Mouse (Mus musculus) neural tube, embryonic 12.5 days (tissue): ENCODE results near the gene Sik3. TPM values are rescaled to one million over a fixed set of nuclear protein-coding genes. Genes with fewer than 3 reads are reported as not detected.

Source experiments
- ATAC-seq: fragments of 200-750 bp; cut with Nextera tagmentation; 2 replicates; pipeline ENCODE4 v1.8.0; 2017; ENCODE audit warnings: low read depth, mild to moderate bottlenecking, moderate TSS enrichment, moderate library complexity; ENCODE audit not compliant: low FRiP score
- H3K27ac ChIP-seq: fragments of 300-500 bp; sonication (generic); 2 replicates; pipeline ENCODE4 v1.5.1; 2016
- H3K27me3 ChIP-seq: fragments of 300-500 bp; sonication (generic); replicated peaks from 2 replicates; pipeline ENCODE4 v1.6.1; 2016; ENCODE audit warnings: mild to moderate bottlenecking
- H3K36me3 ChIP-seq: fragments of 300-500 bp; sonication (generic); 2 replicates; pipeline ENCODE4 v1.6.1; 2016; ENCODE audit warnings: mild to moderate bottlenecking
- H3K4me1 ChIP-seq: fragments of 300-500 bp; sonication (generic); 2 replicates; pipeline ENCODE4 v1.6.1; 2016
- H3K4me2 ChIP-seq: fragments of 300-500 bp; sonication (generic); replicated peaks from 2 replicates; pipeline ENCODE4 v1.6.1; 2016; ENCODE audit warnings: mild to moderate bottlenecking
- H3K4me3 ChIP-seq: fragments of 300-500 bp; sonication (generic); 2 replicates; pipeline ENCODE4 v1.5.1; 2016
- H3K9ac ChIP-seq: fragments of 300-500 bp; sonication (generic); 2 replicates; pipeline ENCODE4 v1.6.1; 2016; ENCODE audit warnings: mild to moderate bottlenecking
- H3K9me3 ChIP-seq: fragments of 300-500 bp; sonication (generic); 2 replicates; pipeline ENCODE4 v1.6.1; 2016; ENCODE audit warnings: mild to moderate bottlenecking
- WGBS: fragments of 180-500 bp; shearing (Covaris S2); methylation state at CpG from one replicate; pipeline ENCODE4 v1.1.7; 2016; 5-methylcytosine and 5-hydroxymethylcytosine counted together
- polyA plus RNA-seq: library from polyadenylated mRNA; unstranded; fragments of >200 nt; fragmentation: Nextera tagmentation; extraction: Ambion mirVana; gene quantifications from 2 replicates; pipeline ENCODE4 v1.2.1, GENCODE M21; 2016

The Sik3 gene
- polyA plus RNA-seq, 1 experiment from 2014 or later, result 13.2 TPM

DNA sequence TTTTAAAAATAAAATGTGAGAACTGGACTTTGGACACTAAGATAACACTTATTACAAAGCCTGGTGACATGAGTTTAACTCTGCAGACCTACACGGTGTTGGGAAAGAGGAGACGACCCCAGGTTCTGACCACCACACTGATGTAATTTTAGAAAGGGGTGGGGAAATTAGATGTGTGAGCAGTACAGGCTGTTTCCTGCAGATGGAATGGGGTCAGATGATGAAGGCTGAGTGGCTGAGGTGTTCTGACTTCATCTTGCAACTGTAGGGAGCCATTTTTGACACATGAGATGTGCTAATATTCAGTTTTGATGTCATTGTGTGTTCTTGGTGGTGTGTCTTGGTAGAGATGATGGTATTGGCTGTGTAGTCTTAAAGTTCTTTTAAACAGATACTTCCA lies 28.6 kb downstream of the Sik3 start:
- WGBS, result 91% methylated on average over 2 of the region's 2 CpGs
- no peaks in the 10 kb centered on the region for H3K9me3 ChIP-seq
- H3K36me3 ChIP-seq, result 0 out of 2 replicates have a peak, but pooled peaks cover 2% of the 10 kb centered on the region
- no peak overlapping the region for H3K4me3 ChIP-seq
- H3K27me3 ChIP-seq, result no peaks in the 10 kb centered on the region
- H3K4me1 ChIP-seq, result no peaks in the 10 kb centered on the region
- no peak for ATAC-seq
- H3K27ac ChIP-seq, result no peak overlapping the region
- H3K4me2 ChIP-seq, result no peak overlapping the region
- H3K9ac ChIP-seq, result no peak overlapping the region

DNA sequence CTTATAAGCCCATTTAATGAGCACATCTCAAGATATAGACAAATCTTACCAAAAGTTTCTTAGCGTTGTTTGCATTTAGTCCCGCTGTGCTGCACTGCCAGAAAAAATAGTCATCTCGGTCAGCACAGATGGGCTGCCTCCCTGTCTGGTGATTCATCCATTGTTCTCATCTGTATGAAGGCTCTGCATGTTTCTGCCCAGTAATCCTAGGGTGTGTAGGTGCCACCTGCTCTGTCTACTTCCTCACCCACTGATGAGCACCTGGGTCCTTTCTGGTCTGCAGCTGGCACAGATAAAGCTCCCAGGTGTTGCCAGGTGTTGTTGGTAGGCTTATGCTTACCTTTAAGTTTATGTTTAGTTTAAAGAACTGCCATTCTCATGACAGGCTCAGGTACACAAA lies 29.8 kb downstream of the Sik3 start:
- Histone ChIP-seq H3K4me1 (peaks cover 7% of the 10 kb centered on the region), H3K27ac (no peak overlapping the region), H3K9ac (no peak overlapping the region), H3K36me3 (0 out of 2 replicates have a peak, but pooled peaks cover 2% of the 10 kb centered on the region), H3K4me2 (no peak overlapping the region), H3K27me3 (no peaks in the 10 kb centered on the region), H3K9me3 (no peaks in the 10 kb centered on the region), H3K4me3 (no peak overlapping the region)
- no peak for ATAC-seq
- 84% methylated on average over 3 of the region's 3 CpGs for WGBS

DNA sequence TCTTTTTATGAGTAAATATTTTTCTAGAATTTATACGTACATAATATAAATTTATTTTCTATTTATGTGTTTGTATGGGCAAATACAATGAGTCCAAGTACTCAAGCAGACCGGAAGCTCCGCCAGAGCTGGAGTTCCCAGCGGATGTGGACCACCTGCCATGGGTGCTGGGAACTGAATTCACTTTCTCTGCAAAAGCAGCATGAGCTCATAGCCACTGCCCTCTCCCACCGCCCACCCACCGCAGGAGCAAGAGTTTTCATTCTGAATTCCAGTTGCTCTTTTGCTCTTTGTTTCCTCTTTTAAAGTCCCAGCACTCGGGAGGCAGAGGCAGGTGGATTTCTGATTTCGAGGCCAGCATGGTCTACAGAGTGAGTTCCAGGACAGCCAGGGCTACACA lies 31.0 kb downstream of the Sik3 start:
- H3K36me3 ChIP-seq, result 0 out of 2 replicates have a peak, but pooled peaks cover 2% of the 10 kb centered on the region
- peaks cover 7% of the 10 kb centered on the region for H3K4me1 ChIP-seq
- H3K9ac ChIP-seq, result no peak overlapping the region
- ATAC-seq, result no peak
- no peaks in the 10 kb centered on the region for H3K27me3 ChIP-seq
- no peak overlapping the region for H3K4me3 ChIP-seq
- H3K9me3 ChIP-seq, result no peaks in the 10 kb centered on the region
- WGBS, result 87% methylated on average over 8 of the region's 8 CpGs
- no peak overlapping the region for H3K27ac ChIP-seq
- no peak overlapping the region for H3K4me2 ChIP-seq

DNA sequence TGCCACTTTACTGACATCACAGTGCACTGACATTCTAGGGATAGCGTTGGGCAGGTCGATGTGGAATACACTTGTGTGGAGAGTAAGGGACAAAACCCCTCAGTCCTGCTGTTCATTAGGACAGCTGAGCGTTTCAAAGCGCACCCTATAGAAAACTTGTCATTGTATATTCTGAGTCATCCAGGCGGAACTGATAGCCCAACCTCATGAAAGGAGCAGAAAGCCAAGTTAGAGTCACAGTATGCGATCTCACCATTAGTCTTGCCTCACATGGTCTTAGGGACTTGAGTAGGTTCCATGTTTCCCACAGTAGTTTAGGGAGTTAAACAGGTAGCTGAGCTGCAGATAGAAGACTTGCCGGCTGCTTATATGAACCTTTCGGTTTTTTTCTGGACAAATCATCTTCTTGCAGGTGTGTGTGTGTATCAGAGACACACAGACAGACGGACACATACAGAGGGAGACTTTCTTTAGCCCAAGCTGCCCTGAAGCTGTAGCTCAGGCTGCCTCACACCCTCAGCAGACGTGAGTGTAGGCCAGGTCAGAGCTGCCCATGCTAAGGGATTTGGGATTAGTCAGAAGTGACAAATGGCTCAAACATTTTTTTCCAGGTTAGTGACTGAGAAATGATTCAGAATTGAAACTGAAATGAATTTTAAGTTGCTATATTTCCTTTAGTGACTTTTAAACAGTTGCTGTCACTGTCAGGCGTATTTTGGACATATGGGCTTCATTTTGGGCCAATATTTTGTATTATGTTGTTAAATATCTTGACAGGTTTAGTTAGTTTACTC lies 34.3 kb downstream of the Sik3 start:
- no peaks in the 10 kb centered on the region for H3K27me3 ChIP-seq
- H3K9me3 ChIP-seq, result no peaks in the 10 kb centered on the region
- ATAC-seq, result no peak
- peaks cover 7% of the 10 kb centered on the region for H3K4me1 ChIP-seq
- H3K4me3 ChIP-seq, result no peak overlapping the region
- no peak overlapping the region for H3K9ac ChIP-seq
- WGBS, result 54% methylated on average over 11 of the region's 11 CpGs
- H3K27ac ChIP-seq, result no peak overlapping the region
- H3K4me2 ChIP-seq, result no peak overlapping the region
- no peaks in the 10 kb centered on the region for H3K36me3 ChIP-seq

GRCm38 (mm10) chr9:46049525-46049924 lies 36.9 kb downstream of the Sik3 start:
- no peaks in the 10 kb centered on the region for H3K36me3 ChIP-seq
- H3K27me3 ChIP-seq, result no peaks in the 10 kb centered on the region
- no peak overlapping the region for H3K27ac ChIP-seq
- H3K4me3 ChIP-seq, result no peak overlapping the region
- no peaks in the 10 kb centered on the region for H3K9me3 ChIP-seq
- no peak overlapping the region for H3K4me2 ChIP-seq
- WGBS, result 86% methylated on average over 7 of the region's 7 CpGs
- H3K4me1 ChIP-seq, result peaks cover 13% of the 10 kb centered on the region
- ATAC-seq, result no peak
- H3K9ac ChIP-seq, result no peak overlapping the region

DNA sequence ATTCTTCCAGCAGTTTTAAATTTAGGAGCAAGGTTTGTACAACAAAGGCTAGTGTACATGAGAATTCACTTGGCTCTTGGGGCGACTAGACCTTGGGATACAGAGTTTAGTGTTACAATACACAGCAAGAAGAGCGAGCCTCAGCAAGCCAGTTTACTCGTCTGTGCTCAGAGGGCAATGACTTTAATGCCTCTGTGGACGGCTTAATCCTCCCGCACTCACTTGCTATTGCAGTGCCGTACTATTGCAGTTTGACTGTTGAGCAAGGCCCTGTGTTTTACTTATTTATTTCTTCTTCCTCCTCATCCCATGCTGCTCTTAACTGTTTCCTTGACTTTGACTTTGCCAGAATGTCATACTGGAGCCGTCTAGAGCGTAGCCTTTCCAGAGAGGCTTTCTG lies 37.6 kb downstream of the Sik3 start:
- Histone ChIP-seq H3K27ac (no peak overlapping the region), H3K4me2 (no peak overlapping the region), H3K27me3 (no peaks in the 10 kb centered on the region), H3K4me1 (peaks cover 19% of the 10 kb centered on the region), H3K9ac (no peak overlapping the region), H3K4me3 (no peak overlapping the region), H3K9me3 (no peaks in the 10 kb centered on the region), H3K36me3 (no peaks in the 10 kb centered on the region)
- WGBS, result 77% methylated on average over 8 of the region's 8 CpGs
- no peak for ATAC-seq

GRCm38 (mm10) chr9:46053014-46053666 lies 40.5 kb downstream of the Sik3 start:
- no peaks in the 10 kb centered on the region for H3K9me3 ChIP-seq
- no peaks in the 10 kb centered on the region for H3K27me3 ChIP-seq
- no peak overlapping the region for H3K4me2 ChIP-seq
- no peak overlapping the region for H3K9ac ChIP-seq
- WGBS, result 65% methylated on average over 9 of the region's 9 CpGs
- no peak for ATAC-seq
- H3K27ac ChIP-seq, result no peak overlapping the region
- no peaks in the 10 kb centered on the region for H3K36me3 ChIP-seq
- H3K4me1 ChIP-seq, result peaks cover 18% of the 10 kb centered on the region
- no peak overlapping the region for H3K4me3 ChIP-seq

DNA sequence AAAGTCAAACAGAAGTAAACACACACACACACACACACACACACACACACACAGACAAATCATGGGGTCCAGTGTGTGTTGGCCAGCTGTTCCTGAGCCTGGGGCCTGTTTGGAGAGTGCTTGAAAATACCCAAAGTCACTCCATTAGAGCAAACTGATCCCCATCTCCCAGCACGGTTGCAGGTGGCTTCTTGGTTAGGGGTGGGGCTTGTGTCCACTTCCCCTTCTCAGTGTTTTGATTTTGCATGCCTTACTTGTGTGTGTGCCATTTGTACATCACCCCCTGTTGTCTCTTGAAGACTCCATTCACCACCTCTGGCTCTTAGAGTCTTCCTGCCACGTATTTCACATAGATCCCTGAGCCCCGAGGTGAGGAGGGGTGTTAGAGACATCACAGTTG lies 45.4 kb downstream of the Sik3 start:
- Histone ChIP-seq H3K27ac (no peak overlapping the region), H3K27me3 (no peaks in the 10 kb centered on the region), H3K4me3 (no peak overlapping the region), H3K9me3 (no peaks in the 10 kb centered on the region), H3K4me1 (peaks cover 18% of the 10 kb centered on the region), H3K36me3 (no peaks in the 10 kb centered on the region), H3K9ac (no peak overlapping the region), H3K4me2 (no peak overlapping the region)
- ATAC-seq, result no peak
- WGBS, result 88% methylated on average over 3 of the region's 3 CpGs

- no peaks in the 10 kb centered on the region for H3K27me3 ChIP-seq
- 68% methylated on average over 2 of the region's 2 CpGs for WGBS
- H3K9ac ChIP-seq, result no peak overlapping the region
- no peak overlapping the region for H3K4me3 ChIP-seq
- 0 out of 2 replicates have a peak, but pooled peaks cover 7% of the 10 kb centered on the region for H3K4me1 ChIP-seq
- H3K9me3 ChIP-seq, result no peaks in the 10 kb centered on the region
- no peaks in the 10 kb centered on the region for H3K36me3 ChIP-seq
- no peak overlapping the region for H3K4me2 ChIP-seq
- no peak for ATAC-seq
- no peak overlapping the region for H3K27ac ChIP-seq
Observed at GRCm38 (mm10) chr9:46060249-46060648, 47.6 kb downstream of the Sik3 start.

GRCm38 (mm10) chr9:46061696-46062425 lies 49.2 kb downstream of the Sik3 start:
- no peak overlapping the region for H3K9ac ChIP-seq
- no peak overlapping the region for H3K4me2 ChIP-seq
- peaks cover 6% of the 10 kb centered on the region; the same call in 1 of the 2 replicates for H3K4me1 ChIP-seq
- no peaks in the 10 kb centered on the region for H3K27me3 ChIP-seq
- no peak for ATAC-seq
- no peak overlapping the region for H3K27ac ChIP-seq
- H3K9me3 ChIP-seq, result no peaks in the 10 kb centered on the region
- H3K4me3 ChIP-seq, result no peak overlapping the region
- 81% methylated on average over 9 of the region's 9 CpGs for WGBS
- H3K36me3 ChIP-seq, result no peaks in the 10 kb centered on the region

DNA sequence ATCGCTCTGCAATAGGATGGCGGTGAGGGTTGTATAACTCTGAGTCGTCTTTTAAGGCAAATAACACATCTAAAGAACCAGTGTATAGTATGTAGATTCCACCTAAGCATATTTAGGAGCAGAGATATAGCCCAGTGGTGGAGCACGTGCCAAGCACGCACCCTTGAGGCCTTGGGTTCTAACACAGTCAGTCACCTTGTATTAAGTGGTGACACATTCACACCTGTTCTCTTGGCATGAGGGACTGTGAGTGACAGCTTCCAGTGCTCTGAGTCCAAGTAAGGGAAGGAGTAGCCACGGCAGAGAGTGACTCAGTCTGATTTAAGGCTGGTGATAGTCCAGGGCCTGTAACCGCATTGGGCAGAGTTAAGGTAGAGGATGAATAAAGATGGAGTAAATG lies 51.7 kb downstream of the Sik3 start:
- Histone ChIP-seq H3K4me2 (no peak overlapping the region), H3K36me3 (no peaks in the 10 kb centered on the region), H3K9ac (no peak overlapping the region), H3K4me1 (peaks cover 14% of the 10 kb centered on the region), H3K27ac (no peak overlapping the region), H3K27me3 (no peaks in the 10 kb centered on the region), H3K4me3 (no peak overlapping the region), H3K9me3 (no peaks in the 10 kb centered on the region)
- no peak for ATAC-seq
- WGBS, result 94% methylated on average over 7 of the region's 7 CpGs

DNA sequence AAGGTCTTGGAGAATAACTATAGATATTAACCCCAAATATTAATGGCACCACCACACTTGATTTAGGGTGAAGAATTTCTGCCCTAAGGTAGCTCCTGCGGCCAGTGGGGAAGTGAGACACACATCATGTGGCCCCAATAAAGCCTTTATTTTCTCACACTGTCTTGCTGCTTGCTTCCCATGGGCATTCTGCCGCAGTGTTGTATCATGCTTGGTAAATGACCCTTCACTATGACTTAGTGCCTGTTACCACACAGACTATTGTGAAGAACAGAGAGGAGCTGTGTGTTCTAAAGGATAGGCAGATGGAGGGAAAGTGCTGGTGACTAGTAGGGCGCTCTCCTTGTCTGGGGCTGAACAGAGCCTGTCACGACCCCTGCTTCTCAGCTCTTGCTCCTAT lies 54.1 kb downstream of the Sik3 start:
- no peak for ATAC-seq
- no peak overlapping the region for H3K9ac ChIP-seq
- no peaks in the 10 kb centered on the region for H3K36me3 ChIP-seq
- 51% methylated on average over 4 of the region's 4 CpGs for WGBS
- no peaks in the 10 kb centered on the region for H3K9me3 ChIP-seq
- H3K4me2 ChIP-seq, result no peak overlapping the region
- H3K27me3 ChIP-seq, result no peaks in the 10 kb centered on the region
- H3K4me1 ChIP-seq, result peaks cover 14% of the 10 kb centered on the region
- no peak overlapping the region for H3K27ac ChIP-seq
- no peak overlapping the region for H3K4me3 ChIP-seq
